Mouse (Mus musculus): ENCODE results near the gene Dpf3. TPM values are rescaled to one million over a fixed set of nuclear protein-coding genes. Genes with fewer than 3 reads are reported as not detected.

Dpf3 gene
- total and polyA plus RNA-seq, 2 experiments from 2014 or later: 14.3 to 31.7 TPM

GRCm38 (mm10) chr12:83337776-83338149 lies 149.8 kb downstream of the Dpf3 start:
- Histone ChIP-seq H3K9ac (replicated peaks; ENCODE audit: low read length, poor library complexity, severe bottlenecking) (no peak overlapping the region), H3K27me3 (ENCODE audit: insufficient read depth, low read length) (no peaks in the 10 kb centered on the region), H3K4me3 (ENCODE audit: low read depth, low read length) (no peak overlapping the region), H3K4me1 (ENCODE audit: insufficient read depth, low read length) (peaks cover 11% of the 10 kb centered on the region), H3K27ac (ENCODE audit: low read depth, low read length) (peak overlapping the region; percentile 52; the same call in 1 of the 2 replicates), H3K9me3 (ENCODE audit: low read length) (no peaks in the 10 kb centered on the region), H3K36me3 (ENCODE audit: insufficient read depth, low read length) (no peaks in the 10 kb centered on the region), H3K4me2 (ENCODE audit: low read depth, low read length, poor library complexity, severe bottlenecking) (peak overlapping the region; percentile 18; the same call in 1 of the 2 replicates)
- WGBS: 24% methylated on average over 7 of the region's 7 CpGs
- ATAC-seq (ENCODE audit: low FRiP score) (no peak), DNase-seq (ENCODE audit: low spot score) (peak; percentile 40)
- no peak for TF ChIP-seq CTCF (IDR thresholded peaks at IDR 0.05)

- Histone ChIP-seq H3K9ac (replicated peaks; ENCODE audit: low read length, poor library complexity, severe bottlenecking) (0 out of 2 replicates have a peak overlapping the region, but pooled peaks have one; percentile 29), H3K4me3 (ENCODE audit: low read depth, low read length) (no peak overlapping the region), H3K4me1 (ENCODE audit: insufficient read depth, low read length) (peaks cover 10% of the 10 kb centered on the region), H3K27me3 (ENCODE audit: insufficient read depth, low read length) (no peaks in the 10 kb centered on the region), H3K4me2 (ENCODE audit: low read depth, low read length, poor library complexity, severe bottlenecking) (peak overlapping the region; percentile 18; the same call in 1 of the 2 replicates), H3K9me3 (ENCODE audit: low read length) (no peaks in the 10 kb centered on the region), H3K36me3 (ENCODE audit: insufficient read depth, low read length) (no peaks in the 10 kb centered on the region), H3K27ac (ENCODE audit: low read depth, low read length) (peak overlapping the region; percentile 52; the same call in 1 of the 2 replicates)
- 10% methylated on average over 13 of the region's 13 CpGs for WGBS
- no peak for TF ChIP-seq CTCF (IDR thresholded peaks at IDR 0.05)
- DNase-seq (ENCODE audit: low spot score) (peak; percentile 59), ATAC-seq (ENCODE audit: low FRiP score) (no peak)
Measured at GRCm38 (mm10) chr12:83337077-83337775, 150.3 kb downstream of the Dpf3 start.

GRCm38 (mm10) chr12:83330056-83330455 lies 157.5 kb downstream of the Dpf3 start:
- no peak overlapping the region for H3K9ac ChIP-seq (replicated peaks; ENCODE audit: low read length, poor library complexity, severe bottlenecking)
- TF ChIP-seq CTCF (IDR thresholded peaks at IDR 0.05): no peak
- WGBS: 85% methylated on average over 7 of the region's 7 CpGs
- DNase-seq (ENCODE audit: low spot score): no peak
- no peak overlapping the region for H3K4me3 ChIP-seq (ENCODE audit: low read depth, low read length)
- H3K27me3 ChIP-seq (ENCODE audit: insufficient read depth, low read length): no peaks in the 10 kb centered on the region
- no peak overlapping the region for H3K27ac ChIP-seq (ENCODE audit: low read depth, low read length)
- no peak for ATAC-seq (ENCODE audit: low FRiP score)
- no peaks in the 10 kb centered on the region for H3K9me3 ChIP-seq (ENCODE audit: low read length)
- H3K4me2 ChIP-seq (ENCODE audit: low read depth, low read length, poor library complexity, severe bottlenecking): no peak overlapping the region
- no peaks in the 10 kb centered on the region for H3K36me3 ChIP-seq (ENCODE audit: insufficient read depth, low read length)
- H3K4me1 ChIP-seq (ENCODE audit: insufficient read depth, low read length): no peaks in the 10 kb centered on the region

- Histone ChIP-seq H3K27ac (ENCODE audit: low read depth, low read length) (no peak overlapping the region), H3K4me3 (ENCODE audit: low read depth, low read length) (no peak overlapping the region), H3K9me3 (ENCODE audit: low read length) (no peaks in the 10 kb centered on the region), H3K4me2 (ENCODE audit: low read depth, low read length, poor library complexity, severe bottlenecking) (no peak overlapping the region), H3K36me3 (ENCODE audit: insufficient read depth, low read length) (no peaks in the 10 kb centered on the region), H3K4me1 (ENCODE audit: insufficient read depth, low read length) (no peaks in the 10 kb centered on the region), H3K9ac (replicated peaks; ENCODE audit: low read length, poor library complexity, severe bottlenecking) (no peak overlapping the region), H3K27me3 (ENCODE audit: insufficient read depth, low read length) (no peaks in the 10 kb centered on the region)
- no peak for DNase-seq (ENCODE audit: low spot score)
- no peak for TF ChIP-seq CTCF (IDR thresholded peaks at IDR 0.05)
- ATAC-seq (ENCODE audit: low FRiP score): no peak
- WGBS: 65% methylated on average over 13 of the region's 13 CpGs
Measured at GRCm38 (mm10) chr12:83328899-83329298, 158.6 kb downstream of the Dpf3 start.

GRCm38 (mm10) chr12:83328491-83328890 lies 159.0 kb downstream of the Dpf3 start:
- no peak for TF ChIP-seq CTCF (IDR thresholded peaks at IDR 0.05)
- no peak overlapping the region for H3K4me2 ChIP-seq (ENCODE audit: low read depth, low read length, poor library complexity, severe bottlenecking)
- H3K4me3 ChIP-seq (ENCODE audit: low read depth, low read length): no peak overlapping the region
- H3K27ac ChIP-seq (ENCODE audit: low read depth, low read length): no peak overlapping the region
- H3K27me3 ChIP-seq (ENCODE audit: insufficient read depth, low read length): no peaks in the 10 kb centered on the region
- no peaks in the 10 kb centered on the region for H3K36me3 ChIP-seq (ENCODE audit: insufficient read depth, low read length)
- no peak for DNase-seq (ENCODE audit: low spot score)
- ATAC-seq (ENCODE audit: low FRiP score): no peak
- 42% methylated on average over 4 of the region's 4 CpGs for WGBS
- no peaks in the 10 kb centered on the region for H3K9me3 ChIP-seq (ENCODE audit: low read length)
- no peak overlapping the region for H3K9ac ChIP-seq (replicated peaks; ENCODE audit: low read length, poor library complexity, severe bottlenecking)
- no peaks in the 10 kb centered on the region for H3K4me1 ChIP-seq (ENCODE audit: insufficient read depth, low read length)

- TF ChIP-seq CTCF (IDR thresholded peaks at IDR 0.05): no peak
- DNase-seq (ENCODE audit: low spot score) (no peak), ATAC-seq (ENCODE audit: low FRiP score) (no peak)
- no peaks in the 10 kb centered on the region for H3K36me3 ChIP-seq (ENCODE audit: insufficient read depth, low read length)
- H3K9ac ChIP-seq (replicated peaks; ENCODE audit: low read length, poor library complexity, severe bottlenecking): no peak overlapping the region
- no peaks in the 10 kb centered on the region for H3K9me3 ChIP-seq (ENCODE audit: low read length)
- H3K4me1 ChIP-seq (ENCODE audit: insufficient read depth, low read length): no peaks in the 10 kb centered on the region
- no peak overlapping the region for H3K4me3 ChIP-seq (ENCODE audit: low read depth, low read length)
- no peak overlapping the region for H3K27ac ChIP-seq (ENCODE audit: low read depth, low read length)
- H3K27me3 ChIP-seq (ENCODE audit: insufficient read depth, low read length): no peaks in the 10 kb centered on the region
- WGBS: 88% methylated on average over 1 of the region's 1 CpGs
- no peak overlapping the region for H3K4me2 ChIP-seq (ENCODE audit: low read depth, low read length, poor library complexity, severe bottlenecking)
Measured at GRCm38 (mm10) chr12:83327451-83327850, 160.1 kb downstream of the Dpf3 start.

All from midbrain, postnatal 0 days (tissue).